Mouse (Mus musculus) brown adipose tissue, adult 24 weeks (tissue): Measurements from ENCODE around the gene Apoc4. TPM values are rescaled to one million over a fixed set of nuclear protein-coding genes. Genes with fewer than 3 reads are reported as not detected.
"Not testable (repeated sequence)": the region's sequence is repeated elsewhere in the genome, so short reads cannot be mapped to it uniquely, and the experiment has no call there.

Experiments
- H3K27ac ChIP-seq: fragments of 200-500 bp; replicated peaks from 2 replicates; pipeline ENCODE4 v1.5.1; 2012; ENCODE audit warnings: low read depth, mild to moderate bottlenecking, low read length
- H3K4me1 ChIP-seq: fragments of 200-500 bp; 2 replicates; pipeline ENCODE4 v1.6.1; 2012; ENCODE audit warnings: low read length, mixed read lengths; ENCODE audit not compliant: control insufficient read depth, insufficient read depth, insufficient read length
- H3K4me3 ChIP-seq: fragments of 200-500 bp; 2 replicates; pipeline ENCODE4 v1.5.1; 2012; ENCODE audit warnings: low read depth, mild to moderate bottlenecking, low read length, moderate library complexity; ENCODE audit not compliant: insufficient read depth
- polyA plus RNA-seq: library from polyadenylated mRNA; stranded (reverse); fragments of >200 nt; gene quantifications from 2 replicates; pipeline ENCODE4 v1.2.4, GENCODE M21; 2012; ENCODE audit not compliant: missing spikeins, insufficient read depth, insufficient read length

Gene Apoc4
- polyA plus RNA-seq, 1 experiment: not detected

DNA sequence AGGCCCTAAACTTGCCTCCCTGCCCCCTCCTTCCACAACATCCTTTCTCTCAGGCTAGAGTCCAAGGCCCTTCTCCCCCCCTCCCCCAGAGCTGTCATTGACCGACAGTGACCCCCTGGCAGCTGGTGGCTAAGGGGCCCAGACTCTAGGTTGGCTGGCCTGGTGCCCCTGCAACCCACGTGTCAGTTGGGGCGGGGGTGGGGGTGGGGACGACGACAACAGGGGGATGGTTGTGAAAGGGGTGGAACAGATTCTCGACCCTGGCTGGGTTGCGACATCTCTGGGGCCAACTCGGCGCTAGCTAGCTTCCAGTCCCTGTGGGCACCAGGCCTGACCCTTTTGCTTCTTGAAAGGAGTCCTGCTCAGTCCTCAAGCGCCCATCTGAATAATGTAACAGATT lies 12.1 kb upstream of the Apoc4 start:
- Histone ChIP-seq H3K4me3 (no peak overlapping the region), H3K27ac (peak overlapping the region; percentile 87), H3K4me1 (peaks cover 14% of the 10 kb centered on the region)

DNA sequence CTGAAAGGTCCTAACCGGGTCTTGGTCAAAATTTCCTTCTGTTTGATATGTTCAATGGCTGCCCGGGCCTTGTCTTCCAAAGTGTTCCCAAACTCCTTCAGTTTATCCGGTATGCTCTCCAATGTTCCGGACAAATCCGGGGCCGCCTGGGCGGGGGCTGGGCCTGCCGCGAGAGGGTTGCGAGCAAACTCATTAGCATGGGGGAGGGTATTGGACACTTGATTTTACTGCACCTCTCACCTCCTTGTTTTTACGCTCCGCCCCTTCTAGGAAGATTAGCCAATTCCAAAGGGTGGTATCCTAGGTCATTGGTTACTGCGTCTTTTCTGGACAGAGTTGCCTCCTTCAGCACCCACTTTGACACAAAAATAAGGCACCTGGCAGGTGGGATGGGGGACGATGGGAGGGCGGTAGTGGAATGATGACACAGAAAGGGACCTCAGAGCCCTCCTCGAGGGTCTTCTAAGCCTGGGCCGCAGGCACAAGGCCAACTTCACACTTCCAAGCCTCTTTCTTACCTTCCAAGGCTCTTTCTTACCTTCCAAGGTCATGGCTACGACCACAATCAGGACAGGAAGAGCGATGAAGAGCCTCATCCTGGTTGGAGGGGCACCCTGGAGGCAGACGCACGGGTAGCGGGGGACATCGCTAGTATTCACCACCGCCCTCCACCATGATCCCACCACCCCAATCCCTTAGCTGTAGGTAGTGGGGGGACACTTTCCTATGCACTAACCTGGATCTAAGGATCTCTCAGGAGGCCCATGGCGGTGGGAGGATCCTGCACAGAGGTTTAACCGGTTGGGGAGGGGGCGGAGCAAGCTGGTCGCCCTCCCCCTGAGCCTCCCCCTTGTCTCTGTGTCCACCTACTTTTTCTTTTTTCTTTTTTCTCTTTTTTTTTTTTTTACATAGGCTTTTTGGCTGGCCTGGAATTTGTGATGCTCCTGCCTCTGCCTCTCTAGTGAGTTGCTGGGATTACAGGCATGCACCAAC lies 10.9 kb upstream of the Apoc4 start, which contains the start of gene Apoc1:
Apoc1 (minus strand) TSS at position 788 of the 993 bp plus-strand sequence.
- peak within 1 kb of the TSS; percentile 57 for H3K4me3 ChIP-seq
- peak within 1 kb of the TSS; percentile 94 for H3K27ac ChIP-seq
- peaks cover 14% of the 10 kb centered on the region for H3K4me1 ChIP-seq

DNA sequence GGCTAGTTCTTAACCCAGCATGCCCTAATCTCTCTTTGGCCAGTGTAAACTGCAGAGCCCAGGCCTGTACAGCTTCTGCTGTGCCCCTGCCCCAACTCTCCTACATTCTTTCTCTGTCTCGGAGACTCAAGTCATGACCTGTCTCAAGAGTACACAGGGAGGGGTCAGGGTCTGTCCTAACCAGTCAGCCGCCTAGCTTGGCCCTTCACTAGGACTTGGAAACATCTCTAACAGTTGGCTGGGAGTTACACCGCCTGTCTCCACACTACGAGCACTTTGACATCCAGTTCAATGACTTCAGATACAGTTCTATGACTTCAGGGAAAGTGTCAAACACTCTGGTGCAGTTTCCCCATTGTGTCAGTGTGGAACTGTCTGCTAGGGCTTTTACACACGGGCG lies 10.2 kb upstream of the Apoc4 start:
- Histone ChIP-seq H3K27ac (peak overlapping the region; percentile 94), H3K4me3 (peak overlapping the region; percentile 57)

DNA sequence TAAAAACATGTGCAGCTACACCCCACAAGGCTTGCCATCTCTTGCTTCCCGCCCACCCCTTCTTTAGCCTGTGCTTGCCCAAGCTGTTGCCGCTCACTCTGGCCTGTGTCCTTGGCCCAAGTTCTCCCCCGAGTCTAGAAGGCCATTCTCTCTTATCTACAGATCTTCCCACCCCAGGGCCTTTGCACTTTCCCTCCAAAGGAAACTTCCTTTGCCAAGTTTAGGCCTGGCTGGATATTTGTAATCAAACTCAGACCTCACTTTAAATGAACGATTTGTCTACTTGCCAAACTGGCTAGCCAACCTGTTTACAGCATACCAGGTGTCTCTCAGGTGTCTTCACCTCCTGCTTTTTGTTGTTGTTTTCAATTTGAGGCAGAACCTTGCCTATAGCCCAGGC lies 9.6 kb upstream of the Apoc4 start:
- H3K4me3 ChIP-seq: no peak overlapping the region

More for the DNA sequence above, 10.2 kb upstream of the Apoc4 start:
- peaks cover 14% of the 10 kb centered on the region for H3K4me1 ChIP-seq

DNA sequence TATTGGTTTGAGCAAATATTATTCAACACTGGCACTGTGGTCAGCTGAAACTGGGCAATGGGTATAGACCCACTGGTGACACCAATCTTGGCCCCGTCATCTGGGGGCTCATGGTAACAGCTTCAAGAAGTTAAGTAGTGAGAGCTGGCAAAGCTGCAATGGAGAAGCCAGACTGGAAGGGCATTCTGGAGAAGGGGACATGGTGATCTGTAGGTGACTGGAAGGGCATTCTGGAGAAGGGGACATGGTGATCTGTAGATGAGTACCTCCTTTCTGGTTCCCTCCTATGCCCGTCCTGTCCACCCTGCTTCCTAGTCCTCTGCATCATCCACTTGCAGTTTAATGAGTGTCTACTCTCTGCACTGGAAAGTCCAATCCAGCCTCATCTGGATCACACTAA lies 7.3 kb upstream of the Apoc4 start:
- Histone ChIP-seq H3K27ac (no peak overlapping the region), H3K4me1 (peaks cover 3% of the 10 kb centered on the region), H3K4me3 (no peak overlapping the region)

More for the DNA sequence above, 9.6 kb upstream of the Apoc4 start:
- Histone ChIP-seq H3K27ac (peak overlapping the region; percentile 94), H3K4me1 (peaks cover 14% of the 10 kb centered on the region)

DNA sequence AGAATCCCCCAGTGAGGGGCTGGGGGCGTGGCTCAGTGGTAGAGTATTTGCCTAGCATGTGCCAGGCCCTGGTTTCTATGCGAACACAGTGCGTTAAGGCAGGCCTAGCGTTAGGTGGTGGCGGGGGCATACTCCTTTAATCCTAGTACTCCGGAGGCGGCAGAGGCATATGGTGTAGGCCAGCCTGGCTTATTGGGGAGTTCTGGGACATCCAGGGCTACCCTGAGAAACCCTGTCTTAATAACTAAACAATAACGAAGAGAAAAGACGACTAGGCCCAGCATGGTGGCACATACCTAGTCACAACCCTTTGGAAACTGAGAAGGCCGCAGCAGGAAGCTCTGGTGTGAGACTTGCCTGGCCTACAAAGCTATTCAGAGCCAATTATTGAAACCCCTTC lies 6.8 kb upstream of the Apoc4 start:
- Histone ChIP-seq H3K4me3 (no peak overlapping the region), H3K4me1 (peaks cover 3% of the 10 kb centered on the region), H3K27ac (no peak overlapping the region)

DNA sequence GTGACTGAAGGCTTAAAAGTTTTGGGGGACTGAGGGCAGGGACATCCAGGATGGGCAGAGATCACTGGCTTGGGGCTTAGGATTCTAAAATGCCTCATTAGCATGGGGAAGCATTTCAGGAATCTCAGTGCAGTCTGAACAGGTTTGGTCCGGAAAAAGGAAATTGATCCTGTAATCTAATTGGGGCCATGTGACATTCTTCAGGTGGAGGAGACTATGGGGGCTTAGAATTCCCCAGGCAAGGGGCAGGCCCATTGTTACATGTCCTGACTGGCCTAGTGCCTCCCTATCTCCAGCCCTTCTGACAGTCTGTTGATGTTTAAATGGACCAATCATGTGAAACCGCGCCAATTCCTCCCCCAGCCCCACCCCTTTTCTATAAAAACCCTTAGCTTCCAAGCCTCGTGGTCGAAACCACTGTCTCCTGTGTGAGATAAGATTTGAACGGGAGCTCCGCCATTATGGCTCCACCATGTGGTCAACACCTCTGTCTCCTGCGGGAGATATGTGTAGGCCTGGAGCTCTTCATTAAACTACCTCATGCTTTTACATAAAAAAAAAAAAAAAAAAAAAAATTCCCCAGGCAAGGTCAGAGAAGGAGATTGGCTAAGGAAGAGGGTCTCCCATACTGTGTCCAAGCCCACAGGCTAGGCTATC lies 5.8 kb upstream of the Apoc4 start:
- not testable (repeated sequence) for H3K4me1 ChIP-seq, H3K4me3 ChIP-seq, H3K27ac ChIP-seq

DNA sequence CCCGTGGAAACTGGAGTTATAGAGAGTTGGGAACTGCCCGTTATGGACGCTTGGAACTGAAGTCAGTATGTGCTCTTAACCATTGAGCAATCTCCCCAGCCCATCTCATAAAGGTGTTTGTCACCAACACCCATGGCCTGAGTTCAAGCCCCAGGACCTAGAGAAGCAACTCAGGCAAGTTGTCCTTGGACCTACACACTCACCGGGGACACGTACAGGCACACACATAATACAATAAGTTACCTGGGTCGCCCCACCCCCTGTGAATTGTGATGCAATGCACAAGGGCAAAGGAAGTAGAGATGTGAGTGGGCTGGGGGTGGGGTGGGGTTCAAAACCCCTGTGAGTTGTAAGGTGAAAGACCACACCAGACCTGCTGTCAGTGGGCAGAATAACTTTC lies 5.2 kb upstream of the Apoc4 start:
- Histone ChIP-seq H3K27ac (no peak overlapping the region), H3K4me1 (no peaks in the 10 kb centered on the region), H3K4me3 (no peak overlapping the region)

DNA sequence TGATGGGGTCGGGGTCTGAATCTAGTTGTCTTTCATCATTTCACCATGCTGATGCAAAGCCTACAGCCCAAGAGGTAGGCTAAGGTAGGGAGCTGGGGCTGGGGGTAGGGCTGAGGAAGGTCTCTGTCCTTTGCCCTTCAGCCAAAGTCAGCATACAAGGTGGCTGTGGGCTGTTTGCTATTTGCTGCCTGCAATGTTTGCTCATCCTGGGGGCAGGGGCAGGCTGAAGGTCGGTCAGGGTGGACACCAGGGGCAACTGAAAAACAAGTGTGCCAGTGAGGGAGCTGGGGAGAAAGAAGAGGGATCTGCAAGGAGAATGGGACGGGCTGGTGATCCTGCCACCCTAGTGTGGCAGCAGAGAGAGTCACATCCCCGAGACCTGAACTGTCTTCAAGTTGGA lies 4.1 kb upstream of the Apoc4 start:
- H3K27ac ChIP-seq: no peak overlapping the region
- H3K4me1 ChIP-seq: no peaks in the 10 kb centered on the region

DNA sequence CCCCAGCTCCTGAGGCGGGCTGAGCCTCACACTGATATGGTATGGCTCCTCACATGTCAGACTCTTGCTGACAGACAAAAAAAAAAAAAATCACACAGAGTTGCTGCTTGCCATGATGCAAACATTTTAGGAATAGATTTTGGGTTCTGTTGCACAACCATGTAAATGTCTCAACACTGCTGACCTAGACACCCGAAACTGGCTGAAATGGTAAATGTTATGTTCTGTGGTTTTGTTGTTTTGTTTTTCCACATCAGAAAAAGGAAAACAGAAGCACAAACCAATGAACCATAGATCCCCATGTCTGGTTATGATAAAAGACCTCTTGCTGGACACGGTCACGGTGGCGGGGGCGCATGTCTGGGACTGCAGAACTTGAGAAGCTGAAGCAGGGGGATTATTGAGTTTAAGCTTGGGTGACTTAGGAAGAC lies 2.5 kb upstream of the Apoc4 start:
- Histone ChIP-seq H3K4me1 (no peaks in the 10 kb centered on the region), H3K4me3 (no peak overlapping the region), H3K27ac (peak overlapping the region; percentile 17; the same call in 1 of the 2 replicates)

More for the DNA sequence above, 4.1 kb upstream of the Apoc4 start:
- H3K4me3 ChIP-seq: no peak overlapping the region

DNA sequence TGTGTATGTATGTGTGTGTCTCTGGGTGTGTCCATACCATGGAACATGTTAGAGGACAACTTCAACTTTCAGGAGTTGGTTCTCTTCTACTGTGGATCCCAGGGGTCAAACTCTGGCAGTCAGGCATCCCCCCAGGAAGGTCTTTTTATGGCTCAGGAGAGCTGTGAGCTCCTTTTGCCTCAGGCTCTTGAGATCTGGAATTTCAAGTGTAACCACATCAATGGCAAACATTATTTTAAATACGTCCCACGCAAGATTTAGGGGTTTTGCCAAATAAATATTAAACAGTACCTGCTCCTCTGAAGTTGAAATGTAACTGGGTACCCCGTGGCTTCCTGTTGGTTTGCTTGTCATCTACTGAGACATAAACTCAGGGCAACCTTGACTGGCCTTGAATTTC lies 1.7 kb upstream of the Apoc4 start:
- H3K4me3 ChIP-seq: no peak overlapping the region
- no peak overlapping the region for H3K27ac ChIP-seq
- no peaks in the 10 kb centered on the region for H3K4me1 ChIP-seq

DNA sequence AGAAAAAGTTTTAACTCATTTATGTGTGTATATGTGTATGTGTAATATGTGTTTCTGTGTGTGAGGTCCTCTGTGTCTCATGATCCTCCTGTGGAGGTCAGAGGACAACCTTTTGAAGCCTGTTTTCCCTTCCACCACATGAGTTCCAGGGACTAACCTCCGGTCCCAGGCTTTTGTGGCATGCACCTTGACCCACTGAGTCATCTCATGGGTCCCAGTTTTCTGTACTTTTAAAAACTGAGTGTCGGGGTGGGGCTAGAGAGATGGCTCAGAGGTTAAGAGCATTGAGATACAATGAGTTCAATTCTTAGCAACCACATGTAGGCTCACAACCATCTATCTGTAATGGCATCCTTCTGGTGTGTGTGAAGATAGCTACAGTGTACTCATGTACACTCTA lies 577 bp downstream of the Apoc4 start:
- Histone ChIP-seq H3K4me3 (no peak overlapping the region), H3K4me1 (peaks cover 3% of the 10 kb centered on the region; the same call in 1 of the 2 replicates), H3K27ac (no peak overlapping the region)

DNA sequence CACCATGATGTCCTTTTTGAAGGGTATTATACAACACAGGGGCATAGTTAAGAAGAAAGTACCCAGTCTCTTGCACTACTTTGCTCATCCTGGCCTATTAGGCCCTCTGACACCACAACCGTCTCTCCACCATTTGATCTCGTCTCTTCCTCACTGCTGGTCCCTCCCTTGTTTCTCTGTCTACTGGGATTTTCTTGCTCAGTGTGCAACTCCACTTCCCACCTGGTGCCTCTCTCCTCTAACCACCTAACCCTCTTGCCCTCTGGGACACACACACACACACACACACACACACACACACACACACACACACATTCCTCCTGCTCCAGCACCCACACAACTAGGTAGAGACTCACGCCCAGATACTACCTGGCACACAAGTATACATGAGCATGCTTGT lies 2.4 kb downstream of the Apoc4 start:
- Histone ChIP-seq H3K4me3 (no peak overlapping the region), H3K4me1 (peaks cover 3% of the 10 kb centered on the region; the same call in 1 of the 2 replicates), H3K27ac (no peak overlapping the region)

DNA sequence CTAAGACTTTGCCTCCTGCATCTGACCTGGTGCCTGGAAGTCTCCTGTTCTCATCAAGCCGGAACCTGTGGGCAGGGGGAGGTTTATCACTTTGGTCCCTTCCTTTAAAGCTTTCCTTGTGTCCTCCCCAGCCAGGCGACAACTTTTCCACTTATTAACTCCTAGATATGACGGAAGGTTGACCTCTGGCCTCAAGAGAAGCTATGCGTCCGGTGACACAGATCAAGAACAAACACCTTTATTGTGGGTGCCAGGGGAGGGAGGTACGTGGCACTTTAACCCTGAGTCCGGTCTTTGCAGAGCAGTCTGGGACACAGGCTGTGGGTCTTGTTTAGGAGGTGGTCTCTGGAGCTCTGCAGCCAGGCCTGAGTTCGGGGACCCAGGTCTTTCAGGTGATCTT lies 3.4 kb downstream of the Apoc4 start, which contains the start of gene Apoc2:
Apoc2 (minus strand) TSS at position 70 of the 400 bp plus-strand sequence.
- Histone ChIP-seq H3K4me1 (peaks cover 3% of the 10 kb centered on the region; the same call in 1 of the 2 replicates), H3K4me3 (no peak within 1 kb of the TSS), H3K27ac (no peak within 1 kb of the TSS)

DNA sequence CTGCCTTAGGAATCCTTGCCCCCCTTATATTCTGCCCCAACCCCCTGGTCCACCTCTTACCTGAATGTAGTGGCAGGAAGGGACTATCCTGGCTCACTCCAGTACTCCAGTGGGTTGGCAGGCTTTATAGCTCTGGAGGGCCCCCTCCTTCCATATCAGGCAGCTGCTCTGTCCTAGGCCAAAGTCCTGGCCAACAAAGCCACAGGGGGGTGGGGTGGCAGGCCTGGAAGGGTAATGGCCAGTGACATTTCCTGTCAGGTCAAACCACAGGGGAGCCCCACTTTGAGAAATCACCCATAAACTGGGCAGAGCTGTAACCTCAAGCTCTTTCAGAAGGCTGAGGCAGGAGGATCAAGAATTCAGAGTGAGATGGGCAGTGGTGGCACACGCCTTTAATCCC lies 4.6 kb downstream of the Apoc4 start:
- no peak overlapping the region for H3K4me3 ChIP-seq
- H3K27ac ChIP-seq: no peak overlapping the region

More for the DNA sequence above, 4.6 kb downstream of the Apoc4 start:
- H3K4me1 ChIP-seq: peaks cover 3% of the 10 kb centered on the region; the same call in 1 of the 2 replicates
